Mouse (Mus musculus) megakaryocyte, embryonic 14.5 days (primary cell): ENCODE results near the gene Atxn10.

Experiments
- FLI1 ChIP-seq: IDR thresholded peaks from 2 replicates; pipeline ENCODE4 v1.6.1; 2012; ENCODE audit warnings: low read length, inconsistent platforms, mixed read lengths
- GATA1 ChIP-seq: IDR thresholded peaks from 3 replicates; pipeline ENCODE4 v1.6.1; 2012; ENCODE audit warnings: mixed read lengths, low read length, inconsistent platforms, borderline replicate concordance

GRCm38 (mm10) chr15:85329096-85329495 lies 6.9 kb upstream of the Atxn10 start:
- TF ChIP-seq GATA1 (no peak), FLI1 (no peak)
